In genomic region chr1:177545031-177545735, GRCm38 (mm10) we compare ENCODE assay signal across 16 mouse cellular contexts.
DNase-seq lines count a peak whose midpoint lies in the region; ATAC-seq lines count a peak whose summit lies in the region.
"Had no signal": no experiment of that assay in that cellular context is flagged by ENCODE, and none has a peak within 500 bp of the region (broad histone marks: within the 10 kb centered on the region; RNA-seq: fewer than 3 reads in every experiment).

No protein-coding gene starts in this region.

- no peaks in the 10 kb centered on the region for H3K4me1 ChIP-seq in limb, embryonic 11.5 days (ENCODE audit: control insufficient read depth, insufficient read depth, low read length)
- H3K4me1 ChIP-seq: forebrain, embryonic 12.5 days; intestine, embryonic 15.5 days; liver, embryonic 13.5 days; megakaryocyte, embryonic 14.5 days; neural tube, embryonic 12.5 days; stomach, embryonic 15.5 days had no signal

- peak; percentile 27 to 44 for DNase-seq in layer of hippocampus, adult 18-20 months (ENCODE audit: low spot score in 2 of 2)
- DNase-seq in layer of hippocampus, postnatal 10 days (ENCODE audit: low spot score in 2 of 2) = no peak
- peak; percentile 60 for DNase-seq in embryo, embryonic 10.5 days (ENCODE audit: low spot score)
- DNase-seq in frontal cortex, adult 2 months (ENCODE audit: extremely low spot score in 1 of 2, low spot score in 1 of 2) = peak; percentile 82 to 84
- DNase-seq in limb, embryonic 11.5 days (ENCODE audit: low spot score) = peak; percentile 23
- DNase-seq in adrenal gland, adult 18-20 months (ENCODE audit: low spot score in 2 of 2) = no peak
- DNase-seq in lung, postnatal 4 days = no peak
- DNase-seq in T-cell, adult 2 months (ENCODE audit: low spot score) = no peak
- DNase-seq: cerebellum, postnatal 25 days; kidney, postnatal 25 days; liver, embryonic 13.5 days had no signal

- no peak overlapping the region for H3K9ac ChIP-seq in limb, embryonic 11.5 days (ENCODE audit: low read length)
- H3K9ac ChIP-seq: forebrain, embryonic 12.5 days; intestine, embryonic 15.5 days; liver, embryonic 13.5 days; neural tube, embryonic 12.5 days; stomach, embryonic 15.5 days had no signal

- no peak overlapping the region for H3K4me3 ChIP-seq in limb, embryonic 11.5 days (ENCODE audit: low read depth, low read length)
- H3K4me3 ChIP-seq: forebrain, embryonic 12.5 days; intestine, embryonic 15.5 days; liver, embryonic 13.5 days; megakaryocyte, embryonic 14.5 days; neural tube, embryonic 12.5 days; stomach, embryonic 15.5 days had no signal

- WGBS in limb, embryonic 11.5 days = 68% methylated on average over 15 of the region's 15 CpGs

- H3K9me3 ChIP-seq in limb, embryonic 11.5 days (ENCODE audit: control insufficient read depth, low read length) = no peaks in the 10 kb centered on the region
- H3K9me3 ChIP-seq: forebrain, embryonic 12.5 days; intestine, embryonic 15.5 days; liver, embryonic 13.5 days; neural tube, embryonic 12.5 days; stomach, embryonic 15.5 days had no signal

- ATAC-seq in limb, embryonic 11.5 days (ENCODE audit: insufficient number of reproducible peaks, low FRiP score, low TSS enrichment, low read depth) = peak; percentile 44
- ATAC-seq: intestine, embryonic 15.5 days had no signal

- no peak overlapping the region for H3K27ac ChIP-seq in limb, embryonic 11.5 days (replicated peaks; ENCODE audit: low read depth, low read length)
- H3K27ac ChIP-seq: forebrain, embryonic 12.5 days; intestine, embryonic 15.5 days; liver, embryonic 13.5 days; neural tube, embryonic 12.5 days; stomach, embryonic 15.5 days had no signal

- no peaks in the 10 kb centered on the region for H3K27me3 ChIP-seq in limb, embryonic 11.5 days (ENCODE audit: control insufficient read depth, insufficient read depth, low read length)
- H3K27me3 ChIP-seq: forebrain, embryonic 12.5 days; intestine, embryonic 15.5 days; liver, embryonic 13.5 days; megakaryocyte, embryonic 14.5 days; neural tube, embryonic 12.5 days; stomach, embryonic 15.5 days had no signal

- no peak overlapping the region for H3K4me2 ChIP-seq in limb, embryonic 11.5 days (ENCODE audit: low read depth, severe bottlenecking)
- H3K4me2 ChIP-seq: forebrain, embryonic 12.5 days; intestine, embryonic 15.5 days; liver, embryonic 13.5 days; neural tube, embryonic 12.5 days; stomach, embryonic 15.5 days had no signal

- H3K36me3 ChIP-seq in limb, embryonic 11.5 days (ENCODE audit: control insufficient read depth, insufficient read depth, low read length) = no peaks in the 10 kb centered on the region
- H3K36me3 ChIP-seq: forebrain, embryonic 12.5 days; intestine, embryonic 15.5 days; liver, embryonic 13.5 days; neural tube, embryonic 12.5 days; stomach, embryonic 15.5 days had no signal

Comparison
In these comparisons a context has a peak if more than half of its experiments do, and no peak if none do; other contexts are left out.
1. DNase-seq: peak in layer of hippocampus, adult 18-20 months (2 of 2), embryo, embryonic 10.5 days (single experiment), frontal cortex, adult 2 months (2 of 2) and limb, embryonic 11.5 days (single experiment); none in layer of hippocampus, postnatal 10 days (0 of 2), adrenal gland, adult 18-20 months (0 of 2), lung, postnatal 4 days (0 of 2) and T-cell, adult 2 months (single experiment).